Mouse (Mus musculus) G1E (cell line): Measurements from ENCODE around the gene Rtraf.
A peak's percentile ranks its signal among the peaks of the same experiment; 100 is the strongest.

Experiments
- CTCF ChIP-seq: IDR thresholded peaks from 2 replicates; pipeline ENCODE4 v1.5.1; 2012; ENCODE audit warnings: low read depth, low read length, inconsistent platforms, mixed read lengths
- TAL1 ChIP-seq: conservative IDR thresholded peaks from 2 replicates; pipeline ENCODE4 v1.6.1; 2012; ENCODE audit warnings: low read depth, low read length, inconsistent platforms, mixed read lengths

GRCm38 (mm10) chr14:19839600-19840332, 16.1 kb upstream of the Rtraf start:
- TF ChIP-seq TAL1 (no peak), CTCF (peak; percentile 34; the same call in 1 of the 2 replicates)
